Mouse (Mus musculus): ENCODE measurements around the gene Ncapd2. TPM values are rescaled to one million over a fixed set of nuclear protein-coding genes. Genes with fewer than 3 reads are reported as not detected.
A peak's percentile ranks its signal among the peaks of the same experiment; 100 is the strongest.

Ncapd2 gene
- polyA plus RNA-seq, 2 experiments: 66.8 to 148 TPM

GRCm38 (mm10) chr6:125222146-125222545, 30.6 kb upstream of the Ncapd2 start:
- H3K9me3 ChIP-seq (ENCODE audit: control insufficient read depth, low read length): no peaks in the 10 kb centered on the region
- no peak for TF ChIP-seq CTCF (IDR thresholded peaks at IDR 0.05; ENCODE audit: low read depth)
- TF ChIP-seq EP300 (IDR thresholded peaks at IDR 0.05; ENCODE audit: low read depth): no peak
- H3K4me3 ChIP-seq (ENCODE audit: insufficient read depth in 1 of 2, low read depth in 2 of 2, low read length in 2 of 2): no peak overlapping the region
- no peak overlapping the region for H3K9ac ChIP-seq (replicated peaks)
- ATAC-seq (ENCODE audit: insufficient read depth): no peak
- no peak overlapping the region for H3K27ac ChIP-seq
- no peak overlapping the region for H3K4me2 ChIP-seq (ENCODE audit: low read depth)
- WGBS (ENCODE audit: insufficient replicate concordance): 57% methylated on average over 2 of the region's 2 CpGs
- no peaks in the 10 kb centered on the region for H3K27me3 ChIP-seq (ENCODE audit: control insufficient read depth, insufficient read depth, low read length)
- no peaks in the 10 kb centered on the region for H3K4me1 ChIP-seq (replicated peaks; ENCODE audit: control insufficient read depth in 2 of 2, insufficient read depth in 2 of 2, low read length in 1 of 2)
- H3K36me3 ChIP-seq (replicated peaks; ENCODE audit: control insufficient read depth, insufficient read depth, low read depth): no peaks in the 10 kb centered on the region
- no peak for DNase-seq (ENCODE audit: low read depth in 3 of 3, low spot score in 3 of 3)

- Histone ChIP-seq H3K9me3 (ENCODE audit: control insufficient read depth, low read length) (no peaks in the 10 kb centered on the region), H3K4me3 (ENCODE audit: insufficient read depth in 1 of 2, low read depth in 2 of 2, low read length in 2 of 2) (no peak overlapping the region), H3K4me2 (ENCODE audit: low read depth) (no peak overlapping the region), H3K9ac (replicated peaks) (no peak overlapping the region), H3K36me3 (replicated peaks; ENCODE audit: control insufficient read depth, insufficient read depth, low read depth) (no peaks in the 10 kb centered on the region), H3K27ac (no peak overlapping the region), H3K27me3 (ENCODE audit: control insufficient read depth, insufficient read depth, low read length) (no peaks in the 10 kb centered on the region), H3K4me1 (replicated peaks; ENCODE audit: control insufficient read depth in 2 of 2, insufficient read depth in 2 of 2, low read length in 1 of 2) (0 out of 4 replicates have a peak, but pooled peaks cover 0 to 1% of the 10 kb centered on the region in 2 experiments)
- whole genome bisulfite sequencing (ENCODE audit: insufficient replicate concordance): 80% methylated on average over 20 of the region's 20 CpGs
- DNase-seq (ENCODE audit: low read depth in 3 of 3, low spot score in 3 of 3) (no peak), ATAC-seq (ENCODE audit: insufficient read depth) (no peak)
- TF ChIP-seq CTCF (IDR thresholded peaks at IDR 0.05; ENCODE audit: low read depth) (no peak), EP300 (IDR thresholded peaks at IDR 0.05; ENCODE audit: low read depth) (no peak)
Measured at GRCm38 (mm10) chr6:125221115-125221745, 29.7 kb upstream of the Ncapd2 start.

GRCm38 (mm10) chr6:125218963-125219362, 27.5 kb upstream of the Ncapd2 start:
- no peaks in the 10 kb centered on the region for H3K9me3 ChIP-seq (ENCODE audit: control insufficient read depth, low read length)
- H3K4me3 ChIP-seq (ENCODE audit: insufficient read depth in 1 of 2, low read depth in 2 of 2, low read length in 2 of 2): no peak overlapping the region
- H3K4me2 ChIP-seq (ENCODE audit: low read depth): no peak overlapping the region
- TF ChIP-seq CTCF (IDR thresholded peaks at IDR 0.05; ENCODE audit: low read depth) (peak; percentile 81), EP300 (IDR thresholded peaks at IDR 0.05; ENCODE audit: low read depth) (no peak)
- peak; percentile 45 to 55 (median 55) for DNase-seq (ENCODE audit: low read depth in 3 of 3, low spot score in 3 of 3)
- H3K27ac ChIP-seq: no peak overlapping the region
- H3K27me3 ChIP-seq (ENCODE audit: control insufficient read depth, insufficient read depth, low read length): peaks cover under 1% of the 10 kb centered on the region; the same call in 1 of the 2 replicates
- peaks cover 0 to 1% of the 10 kb centered on the region in 2 experiments; a peak in 1 of 4 replicates for H3K4me1 ChIP-seq (replicated peaks; ENCODE audit: control insufficient read depth in 2 of 2, insufficient read depth in 2 of 2, low read length in 1 of 2)
- H3K9ac ChIP-seq (replicated peaks): no peak overlapping the region
- ATAC-seq (ENCODE audit: insufficient read depth): no peak
- no peaks in the 10 kb centered on the region for H3K36me3 ChIP-seq (replicated peaks; ENCODE audit: control insufficient read depth, insufficient read depth, low read depth)
- 67% methylated on average over 4 of the region's 4 CpGs for WGBS (ENCODE audit: insufficient replicate concordance)

- ATAC-seq (ENCODE audit: insufficient read depth): no peak
- H3K4me1 ChIP-seq (replicated peaks; ENCODE audit: control insufficient read depth in 2 of 2, insufficient read depth in 2 of 2, low read length in 1 of 2): peaks cover 0 to 1% of the 10 kb centered on the region in 2 experiments; a peak in 1 of 4 replicates
- no peaks in the 10 kb centered on the region for H3K9me3 ChIP-seq (ENCODE audit: control insufficient read depth, low read length)
- no peaks in the 10 kb centered on the region for H3K36me3 ChIP-seq (replicated peaks; ENCODE audit: control insufficient read depth, insufficient read depth, low read depth)
- no peak overlapping the region for H3K4me3 ChIP-seq (ENCODE audit: insufficient read depth in 1 of 2, low read depth in 2 of 2, low read length in 2 of 2)
- H3K9ac ChIP-seq (replicated peaks): no peak overlapping the region
- no peak for DNase-seq (ENCODE audit: low read depth in 3 of 3, low spot score in 3 of 3)
- TF ChIP-seq CTCF (IDR thresholded peaks at IDR 0.05; ENCODE audit: low read depth): no peak
- no peak for TF ChIP-seq EP300 (IDR thresholded peaks at IDR 0.05; ENCODE audit: low read depth)
- H3K27ac ChIP-seq: no peak overlapping the region
- WGBS (ENCODE audit: insufficient replicate concordance): 79% methylated on average over 11 of the region's 11 CpGs
- no peak overlapping the region for H3K4me2 ChIP-seq (ENCODE audit: low read depth)
- H3K27me3 ChIP-seq (ENCODE audit: control insufficient read depth, insufficient read depth, low read length): peaks cover 4% of the 10 kb centered on the region
Measured at GRCm38 (mm10) chr6:125217899-125218298, 26.4 kb upstream of the Ncapd2 start.

GRCm38 (mm10) chr6:125216898-125217297, 25.4 kb upstream of the Ncapd2 start:
- peaks cover 0 to 1% of the 10 kb centered on the region in 2 experiments; a peak in 1 of 4 replicates for H3K4me1 ChIP-seq (replicated peaks; ENCODE audit: control insufficient read depth in 2 of 2, insufficient read depth in 2 of 2, low read length in 1 of 2)
- 54% methylated on average over 2 of the region's 2 CpGs for WGBS (ENCODE audit: insufficient replicate concordance)
- no peak for DNase-seq (ENCODE audit: low read depth in 3 of 3, low spot score in 3 of 3)
- H3K36me3 ChIP-seq (replicated peaks; ENCODE audit: control insufficient read depth, insufficient read depth, low read depth): no peaks in the 10 kb centered on the region
- no peak overlapping the region; a peak in 1 of 4 replicates for H3K4me3 ChIP-seq (ENCODE audit: insufficient read depth in 1 of 2, low read depth in 2 of 2, low read length in 2 of 2)
- peak overlapping the region; percentile 88; the same call in 1 of the 2 replicates for H3K4me2 ChIP-seq (ENCODE audit: low read depth)
- no peak for TF ChIP-seq CTCF (IDR thresholded peaks at IDR 0.05; ENCODE audit: low read depth)
- no peak for TF ChIP-seq EP300 (IDR thresholded peaks at IDR 0.05; ENCODE audit: low read depth)
- no peak overlapping the region for H3K9ac ChIP-seq (replicated peaks)
- H3K27ac ChIP-seq: no peak overlapping the region
- no peak for ATAC-seq (ENCODE audit: insufficient read depth)
- peaks cover 4% of the 10 kb centered on the region for H3K27me3 ChIP-seq (ENCODE audit: control insufficient read depth, insufficient read depth, low read length)
- H3K9me3 ChIP-seq (ENCODE audit: control insufficient read depth, low read length): no peaks in the 10 kb centered on the region

Measured in liver, embryonic 14.5 days (tissue).